Mouse (Mus musculus): ENCODE results near the gene Slc10a4. TPM values are rescaled to one million over a fixed set of nuclear protein-coding genes. Genes with fewer than 3 reads are reported as not detected.
A peak's percentile ranks its signal among the peaks of the same experiment; 100 is the strongest.

The Slc10a4 gene
- polyA plus RNA-seq (2015; fragmentation: Nextera tagmentation; extraction: Ambion mirVana) = 25.1 and 28.6 TPM in 2 replicates

DNA sequence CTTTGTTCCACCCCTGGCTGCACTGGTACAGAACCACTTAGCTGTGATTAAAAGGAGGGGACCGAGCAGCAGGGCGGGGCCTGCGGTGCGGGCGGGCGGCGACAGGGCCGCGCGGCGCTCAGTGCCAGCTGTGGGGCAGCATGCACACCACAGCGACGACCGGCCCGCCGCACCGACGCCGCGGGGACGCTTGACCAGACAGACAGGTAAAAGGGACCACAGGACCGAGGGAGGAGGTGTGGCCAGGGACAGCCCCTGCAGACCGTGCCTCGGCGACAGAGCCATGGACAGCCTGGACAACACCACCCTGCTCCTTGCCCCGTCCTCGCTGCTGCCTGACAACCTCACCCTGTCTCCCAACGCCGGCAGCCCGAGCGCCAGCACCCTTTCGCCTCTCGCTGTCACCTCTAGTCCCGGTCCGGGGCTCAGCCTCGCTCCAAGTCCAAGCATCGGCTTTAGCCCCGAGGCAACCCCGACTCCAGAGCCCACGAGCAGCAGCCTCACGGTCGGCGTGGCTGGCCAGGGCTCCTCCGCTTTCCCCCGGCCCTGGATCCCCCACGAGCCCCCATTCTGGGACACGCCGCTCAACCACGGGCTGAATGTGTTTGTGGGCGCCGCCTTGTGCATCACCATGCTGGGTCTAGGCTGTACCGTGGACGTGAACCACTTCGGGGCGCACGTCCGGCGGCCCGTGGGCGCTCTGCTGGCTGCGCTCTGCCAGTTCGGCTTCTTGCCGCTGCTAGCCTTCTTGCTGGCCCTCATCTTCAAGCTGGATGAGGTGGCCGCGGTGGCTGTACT is at the start of gene Slc10a4:
Gene Slc10a4, plus strand, starts transcription at position 100 of the 798 bp plus-strand sequence.
- 6% methylated on average over 65 of the region's 65 CpGs for WGBS
- H3K36me3 ChIP-seq (replicated peaks) = no peaks in the 10 kb centered on the region
- H3K4me1 ChIP-seq = peaks cover 5% of the 10 kb centered on the region
- peaks cover 8% of the 10 kb centered on the region; the same call in 1 of the 2 replicates for H3K27me3 ChIP-seq (replicated peaks)
- 0 out of 2 replicates have a peak within 1 kb of the TSS, but pooled peaks have one; percentile 8 for H3K27ac ChIP-seq
- ATAC-seq (replicated peaks) = peak; percentile 93
- H3K9me3 ChIP-seq = no peaks in the 10 kb centered on the region
- peak within 1 kb of the TSS; percentile 70 for H3K4me2 ChIP-seq
- H3K9ac ChIP-seq = peak within 1 kb of the TSS; percentile 45
- H3K4me3 ChIP-seq = peak within 1 kb of the TSS; percentile 50

- H3K4me1 ChIP-seq = no peaks in the 10 kb centered on the region
- H3K9ac ChIP-seq = no peak overlapping the region
- H3K27ac ChIP-seq = no peak overlapping the region
- H3K27me3 ChIP-seq (replicated peaks) = no peaks in the 10 kb centered on the region
- no peak for ATAC-seq (replicated peaks)
- H3K4me3 ChIP-seq = no peak overlapping the region
- H3K9me3 ChIP-seq = no peaks in the 10 kb centered on the region
- H3K36me3 ChIP-seq (replicated peaks) = 0 out of 2 replicates have a peak, but pooled peaks cover 6% of the 10 kb centered on the region
- WGBS = 91% methylated on average over 17 of the region's 17 CpGs
- H3K4me2 ChIP-seq = no peak overlapping the region
Measured at GRCm38 (mm10) chr5:72957281-72957680, 49.4 kb upstream of the Slc10a4 start.

DNA sequence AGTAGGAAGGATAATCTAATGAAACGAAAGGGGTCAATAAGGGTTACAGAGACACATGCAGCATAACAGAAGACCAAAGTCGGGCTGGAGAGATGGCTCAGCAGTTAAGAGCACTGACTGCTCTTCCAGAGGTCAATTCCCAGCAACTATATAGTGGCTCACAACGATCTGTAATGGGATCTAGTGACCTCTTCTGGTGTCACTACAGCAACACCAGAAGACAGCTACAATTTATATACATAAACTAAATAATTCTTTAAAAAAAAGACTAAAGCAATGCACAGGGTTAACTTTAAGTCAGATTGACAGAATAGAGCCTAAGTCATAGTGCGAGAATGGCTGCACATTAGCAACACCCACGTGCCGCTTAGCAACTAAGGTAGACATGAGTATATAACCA is 46.6 kb upstream of the Slc10a4 start:
- Histone ChIP-seq H3K27me3 (replicated peaks) (no peaks in the 10 kb centered on the region), H3K4me3 (no peak overlapping the region), H3K27ac (no peak overlapping the region), H3K9ac (no peak overlapping the region), H3K4me1 (no peaks in the 10 kb centered on the region), H3K4me2 (no peak overlapping the region), H3K9me3 (no peaks in the 10 kb centered on the region), H3K36me3 (replicated peaks) (0 out of 2 replicates have a peak, but pooled peaks cover 6% of the 10 kb centered on the region)
- ATAC-seq (replicated peaks) = no peak
- WGBS = 79% methylated on average over 6 of the region's 6 CpGs

GRCm38 (mm10) chr5:72965706-72966105 is 41.0 kb upstream of the Slc10a4 start:
- Histone ChIP-seq H3K9ac (no peak overlapping the region), H3K4me3 (no peak overlapping the region), H3K27ac (no peak overlapping the region), H3K27me3 (replicated peaks) (no peaks in the 10 kb centered on the region), H3K36me3 (replicated peaks) (no peaks in the 10 kb centered on the region; the same call in 1 of the 2 replicates), H3K4me2 (no peak overlapping the region), H3K4me1 (no peaks in the 10 kb centered on the region), H3K9me3 (no peaks in the 10 kb centered on the region)
- WGBS = 90% methylated on average over 3 of the region's 3 CpGs
- no peak for ATAC-seq (replicated peaks)

DNA sequence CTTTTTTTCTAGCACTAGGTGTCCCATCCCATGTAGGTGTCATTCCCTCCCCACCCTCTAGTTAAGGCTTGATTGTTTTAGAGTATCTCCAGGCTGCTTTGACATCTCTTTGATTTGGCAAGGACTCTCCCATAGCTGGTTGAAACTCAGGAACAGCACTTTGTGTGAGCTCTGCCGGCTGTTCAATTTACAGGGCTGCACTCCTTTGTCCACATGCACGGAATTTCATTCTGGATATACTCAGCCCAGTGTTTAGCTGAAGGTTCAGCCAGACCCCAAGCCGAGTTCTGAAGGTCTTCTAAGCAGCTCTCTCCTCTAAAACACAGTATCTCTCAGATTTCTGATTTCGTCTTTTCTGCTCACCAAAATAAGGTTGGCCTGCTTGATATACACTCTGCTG is 34.2 kb upstream of the Slc10a4 start:
- Histone ChIP-seq H3K27ac (peak overlapping the region; percentile 32; the same call in 1 of the 2 replicates), H3K4me2 (no peak overlapping the region), H3K27me3 (replicated peaks) (no peaks in the 10 kb centered on the region), H3K36me3 (replicated peaks) (peaks cover 18% of the 10 kb centered on the region), H3K9me3 (no peaks in the 10 kb centered on the region), H3K4me3 (no peak overlapping the region), H3K9ac (no peak overlapping the region), H3K4me1 (no peaks in the 10 kb centered on the region; the same call in 1 of the 2 replicates)
- no peak for ATAC-seq (replicated peaks)
- 50% methylated on average over 4 of the region's 4 CpGs for WGBS

GRCm38 (mm10) chr5:72972934-72973333 is 33.7 kb upstream of the Slc10a4 start:
- H3K27me3 ChIP-seq (replicated peaks) = no peaks in the 10 kb centered on the region
- no peak overlapping the region for H3K4me3 ChIP-seq
- 29% methylated on average over 5 of the region's 5 CpGs for WGBS
- no peak for ATAC-seq (replicated peaks)
- peaks cover 18% of the 10 kb centered on the region for H3K36me3 ChIP-seq (replicated peaks)
- H3K9me3 ChIP-seq = no peaks in the 10 kb centered on the region
- peak overlapping the region; percentile 32; the same call in 1 of the 2 replicates for H3K27ac ChIP-seq
- H3K4me1 ChIP-seq = no peaks in the 10 kb centered on the region; the same call in 1 of the 2 replicates
- no peak overlapping the region for H3K9ac ChIP-seq
- H3K4me2 ChIP-seq = no peak overlapping the region

GRCm38 (mm10) chr5:72974602-72975001 is 32.1 kb upstream of the Slc10a4 start, which contains the start of gene Gm10135:
Gene Gm10135, minus strand, starts transcription at chr5:72974702.
- ATAC-seq (replicated peaks) = no peak
- Histone ChIP-seq H3K36me3 (replicated peaks) (peaks cover 18% of the 10 kb centered on the region), H3K4me3 (no peak within 1 kb of the TSS), H3K9me3 (no peaks in the 10 kb centered on the region), H3K27ac (no peak within 1 kb of the TSS), H3K4me1 (no peaks in the 10 kb centered on the region; the same call in 1 of the 2 replicates), H3K4me2 (no peak within 1 kb of the TSS), H3K27me3 (replicated peaks) (no peaks in the 10 kb centered on the region), H3K9ac (no peak within 1 kb of the TSS)
- WGBS = 94% methylated on average over 7 of the region's 7 CpGs

- 93% methylated on average over 6 of the region's 6 CpGs for WGBS
- Histone ChIP-seq H3K4me3 (no peak overlapping the region), H3K36me3 (replicated peaks) (peaks cover 23% of the 10 kb centered on the region), H3K27ac (no peak overlapping the region), H3K4me1 (no peaks in the 10 kb centered on the region; the same call in 1 of the 2 replicates), H3K9ac (no peak overlapping the region), H3K27me3 (replicated peaks) (no peaks in the 10 kb centered on the region), H3K4me2 (no peak overlapping the region), H3K9me3 (no peaks in the 10 kb centered on the region)
- no peak for ATAC-seq (replicated peaks)
Measured at GRCm38 (mm10) chr5:72975996-72976395, 30.7 kb upstream of the Slc10a4 start.

DNA sequence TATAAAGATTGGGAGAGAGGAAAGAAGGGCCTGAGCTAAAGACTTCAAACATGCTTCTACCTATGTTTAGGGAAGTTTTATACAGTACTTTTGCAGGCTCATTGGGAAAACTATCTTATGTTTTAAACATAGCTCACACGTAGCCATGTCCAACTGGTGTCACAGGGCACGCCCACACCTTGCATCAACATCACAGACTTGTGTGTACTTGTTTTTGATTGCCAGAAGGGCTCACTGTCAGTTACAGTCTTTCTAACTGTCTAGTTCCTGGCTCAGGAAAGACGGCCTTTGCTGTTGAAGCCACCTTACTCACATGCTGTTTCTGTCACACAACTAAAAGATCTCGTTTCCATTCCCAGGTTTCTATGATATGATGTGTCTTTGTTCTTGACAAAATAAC is 30.1 kb upstream of the Slc10a4 start:
- Histone ChIP-seq H3K27me3 (replicated peaks) (no peaks in the 10 kb centered on the region), H3K9ac (no peak overlapping the region), H3K9me3 (no peaks in the 10 kb centered on the region), H3K4me3 (no peak overlapping the region), H3K36me3 (replicated peaks) (peaks cover 23% of the 10 kb centered on the region), H3K4me1 (no peaks in the 10 kb centered on the region; the same call in 1 of the 2 replicates), H3K4me2 (no peak overlapping the region), H3K27ac (no peak overlapping the region)
- 86% methylated on average over 4 of the region's 4 CpGs for WGBS
- no peak for ATAC-seq (replicated peaks)

GRCm38 (mm10) chr5:72984091-72984490 is 22.6 kb upstream of the Slc10a4 start:
- Histone ChIP-seq H3K9me3 (no peaks in the 10 kb centered on the region), H3K27me3 (replicated peaks) (no peaks in the 10 kb centered on the region), H3K36me3 (replicated peaks) (0 out of 2 replicates have a peak, but pooled peaks cover 6% of the 10 kb centered on the region), H3K4me2 (no peak overlapping the region), H3K9ac (no peak overlapping the region), H3K4me3 (no peak overlapping the region), H3K27ac (no peak overlapping the region), H3K4me1 (no peaks in the 10 kb centered on the region)
- WGBS = 9% methylated on average over 2 of the region's 2 CpGs
- no peak for ATAC-seq (replicated peaks)

DNA sequence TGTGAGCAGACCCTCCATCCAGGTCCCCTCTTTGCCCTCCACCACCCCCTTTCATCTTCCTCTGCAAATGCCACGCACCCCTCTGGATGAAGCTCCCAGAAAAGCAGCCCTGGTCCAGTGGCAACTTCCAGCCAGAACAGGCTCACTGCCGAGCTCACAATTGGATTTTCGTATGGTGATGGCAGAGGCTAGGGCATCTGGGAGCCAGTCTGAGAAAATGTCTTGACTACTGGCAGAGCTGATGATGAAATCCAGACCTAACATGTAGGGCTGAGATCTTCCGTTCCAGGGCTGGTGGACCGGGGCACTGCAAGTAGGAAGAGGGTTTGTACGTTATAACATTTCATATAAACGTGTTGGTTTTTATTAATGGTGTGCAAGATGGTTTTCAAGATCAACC is 18.9 kb upstream of the Slc10a4 start:
- no peaks in the 10 kb centered on the region for H3K4me1 ChIP-seq
- ATAC-seq (replicated peaks) = no peak
- 90% methylated on average over 7 of the region's 7 CpGs for WGBS

DNA sequence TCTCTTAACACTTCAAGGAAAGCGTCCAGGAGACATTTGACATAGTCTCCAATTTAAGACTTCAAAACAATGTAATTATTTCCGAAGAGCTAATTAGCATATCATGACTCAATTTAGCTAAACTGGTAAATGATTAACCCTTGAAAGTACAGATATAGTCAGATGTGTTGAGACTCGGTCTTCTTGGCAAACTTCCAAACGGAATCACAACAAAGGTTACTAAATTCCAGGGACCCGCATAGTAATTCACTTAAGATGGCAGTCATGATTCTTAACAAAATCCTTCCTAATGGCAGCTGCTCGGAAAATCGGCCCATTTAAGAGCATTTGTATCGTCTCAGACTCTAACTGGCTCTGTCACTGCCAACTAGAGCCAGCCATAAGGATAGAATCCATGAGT is 16.9 kb upstream of the Slc10a4 start:
- Histone ChIP-seq H3K4me2 (no peak overlapping the region), H3K27ac (no peak overlapping the region), H3K4me1 (peaks cover 6% of the 10 kb centered on the region), H3K9ac (no peak overlapping the region), H3K36me3 (replicated peaks) (no peaks in the 10 kb centered on the region), H3K4me3 (no peak overlapping the region), H3K27me3 (replicated peaks) (no peaks in the 10 kb centered on the region), H3K9me3 (no peaks in the 10 kb centered on the region)
- WGBS = 63% methylated on average over 8 of the region's 8 CpGs
- no peak for ATAC-seq (replicated peaks)

More for the DNA sequence above, 18.9 kb upstream of the Slc10a4 start:
- Histone ChIP-seq H3K9ac (no peak overlapping the region), H3K27ac (no peak overlapping the region), H3K36me3 (replicated peaks) (no peaks in the 10 kb centered on the region), H3K4me2 (no peak overlapping the region), H3K4me3 (no peak overlapping the region), H3K27me3 (replicated peaks) (no peaks in the 10 kb centered on the region), H3K9me3 (no peaks in the 10 kb centered on the region)

All from midbrain, embryonic 15.5 days (tissue).